Mouse (Mus musculus) lung, postnatal 0 days (tissue): ENCODE measurements around the gene Prss16.

Experiments
- CTCF ChIP-seq: IDR thresholded peaks from 2 replicates; pipeline ENCODE4 v1.5.1; 2016; ENCODE audit warnings: antibody characterized with exemption, mild to moderate bottlenecking
- EP300 ChIP-seq: IDR thresholded peaks from 2 replicates; pipeline ENCODE4 v1.6.1; 2016; ENCODE audit warnings: antibody characterized with exemption, mild to moderate bottlenecking, control low read depth

DNA sequence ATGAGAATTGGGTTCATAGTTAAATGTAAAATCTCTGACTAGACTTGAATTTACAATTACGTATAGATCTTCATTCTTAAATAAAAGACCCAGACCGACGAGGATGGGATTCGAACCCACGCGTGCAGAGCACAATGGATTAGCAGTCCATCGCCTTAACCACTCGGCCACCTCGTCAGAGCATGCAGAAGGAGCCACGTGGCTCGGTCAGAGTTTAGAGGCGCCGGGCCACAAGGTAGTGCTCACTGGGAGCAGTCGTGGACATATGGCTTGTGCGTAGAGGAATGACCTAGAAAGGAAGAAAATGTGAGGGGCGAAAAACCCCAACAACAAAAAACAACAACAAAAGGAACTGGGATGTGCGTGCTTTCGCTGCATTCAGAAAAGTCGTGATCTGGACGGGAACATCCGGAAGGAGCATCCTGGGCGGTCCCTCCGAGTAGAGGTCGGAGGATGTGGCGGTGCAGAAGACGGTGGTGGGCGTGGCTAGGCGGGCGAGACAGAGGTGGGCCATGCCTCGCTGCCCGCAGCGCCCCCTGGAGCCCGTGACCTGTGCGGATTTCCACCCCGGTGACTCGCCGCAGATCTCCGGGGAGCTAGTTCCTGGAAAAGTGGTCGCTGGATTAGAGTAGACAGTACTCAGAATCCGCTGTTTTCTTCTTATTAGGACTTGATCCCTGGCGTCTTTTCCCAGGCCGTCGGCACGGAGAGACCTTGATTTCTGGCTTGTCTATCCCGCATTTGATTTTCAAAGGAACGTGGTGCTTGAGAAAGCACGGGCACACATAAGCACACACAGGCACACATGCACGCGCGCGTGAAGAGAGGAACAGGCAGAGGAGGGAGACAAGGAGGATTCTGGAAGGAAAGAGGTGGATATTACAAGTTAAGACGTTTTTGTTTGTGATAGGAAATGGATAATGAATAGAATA, 41.3 kb upstream of the Prss16 start:
- TF ChIP-seq CTCF (peak; percentile 89), EP300 (no peak)
